Mouse (Mus musculus) neural tube, embryonic 12.5 days (tissue): ENCODE measurements around the gene Ccdc12. TPM values are rescaled to one million over a fixed set of nuclear protein-coding genes. Genes with fewer than 3 reads are reported as not detected.

Experiments used
- ATAC-seq: fragments of 200-750 bp; cut with Nextera tagmentation; 2 replicates; pipeline ENCODE4 v1.8.0; 2017; ENCODE audit warnings: low read depth, mild to moderate bottlenecking, moderate TSS enrichment, moderate library complexity; ENCODE audit not compliant: low FRiP score
- H3K27ac ChIP-seq: fragments of 300-500 bp; sonication (generic); 2 replicates; pipeline ENCODE4 v1.5.1; 2016
- H3K27me3 ChIP-seq: fragments of 300-500 bp; sonication (generic); replicated peaks from 2 replicates; pipeline ENCODE4 v1.6.1; 2016; ENCODE audit warnings: mild to moderate bottlenecking
- H3K36me3 ChIP-seq: fragments of 300-500 bp; sonication (generic); 2 replicates; pipeline ENCODE4 v1.6.1; 2016; ENCODE audit warnings: mild to moderate bottlenecking
- H3K4me1 ChIP-seq: fragments of 300-500 bp; sonication (generic); 2 replicates; pipeline ENCODE4 v1.6.1; 2016
- H3K4me2 ChIP-seq: fragments of 300-500 bp; sonication (generic); replicated peaks from 2 replicates; pipeline ENCODE4 v1.6.1; 2016; ENCODE audit warnings: mild to moderate bottlenecking
- H3K4me3 ChIP-seq: fragments of 300-500 bp; sonication (generic); 2 replicates; pipeline ENCODE4 v1.5.1; 2016
- H3K9ac ChIP-seq: fragments of 300-500 bp; sonication (generic); 2 replicates; pipeline ENCODE4 v1.6.1; 2016; ENCODE audit warnings: mild to moderate bottlenecking
- H3K9me3 ChIP-seq: fragments of 300-500 bp; sonication (generic); 2 replicates; pipeline ENCODE4 v1.6.1; 2016; ENCODE audit warnings: mild to moderate bottlenecking
- WGBS: fragments of 180-500 bp; shearing (Covaris S2); methylation state at CpG from one replicate; pipeline ENCODE4 v1.1.7; 2016; 5-methylcytosine and 5-hydroxymethylcytosine counted together
- polyA plus RNA-seq: library from polyadenylated mRNA; unstranded; fragments of >200 nt; fragmentation: Nextera tagmentation; extraction: Ambion mirVana; gene quantifications from 2 replicates; pipeline ENCODE4 v1.2.1, GENCODE M21; 2016

Ccdc12 gene
- polyA plus RNA-seq, 1 experiment from 2014 or later = 125 TPM

- Histone ChIP-seq H3K36me3 (no peaks in the 10 kb centered on the region), H3K27me3 (no peaks in the 10 kb centered on the region), H3K4me2 (no peak overlapping the region), H3K27ac (no peak overlapping the region), H3K4me1 (peaks cover 6% of the 10 kb centered on the region), H3K9me3 (no peaks in the 10 kb centered on the region), H3K4me3 (no peak overlapping the region), H3K9ac (peak overlapping the region; percentile 8; the same call in 1 of the 2 replicates)
- no peak for ATAC-seq
- 12% methylated on average over 4 of the region's 4 CpGs for WGBS
Observed at GRCm38 (mm10) chr9:110665912-110666311, 9.6 kb downstream of the Ccdc12 start.

- Histone ChIP-seq H3K27me3 (no peaks in the 10 kb centered on the region), H3K36me3 (no peaks in the 10 kb centered on the region), H3K4me3 (no peak overlapping the region), H3K9ac (peak overlapping the region; percentile 8; the same call in 1 of the 2 replicates), H3K9me3 (no peaks in the 10 kb centered on the region), H3K27ac (no peak overlapping the region), H3K4me2 (no peak overlapping the region), H3K4me1 (peaks cover 6% of the 10 kb centered on the region)
- no peak for ATAC-seq
- WGBS = 22% methylated on average over 8 of the region's 8 CpGs
Observed at GRCm38 (mm10) chr9:110666374-110666773, 10.1 kb downstream of the Ccdc12 start.

DNA sequence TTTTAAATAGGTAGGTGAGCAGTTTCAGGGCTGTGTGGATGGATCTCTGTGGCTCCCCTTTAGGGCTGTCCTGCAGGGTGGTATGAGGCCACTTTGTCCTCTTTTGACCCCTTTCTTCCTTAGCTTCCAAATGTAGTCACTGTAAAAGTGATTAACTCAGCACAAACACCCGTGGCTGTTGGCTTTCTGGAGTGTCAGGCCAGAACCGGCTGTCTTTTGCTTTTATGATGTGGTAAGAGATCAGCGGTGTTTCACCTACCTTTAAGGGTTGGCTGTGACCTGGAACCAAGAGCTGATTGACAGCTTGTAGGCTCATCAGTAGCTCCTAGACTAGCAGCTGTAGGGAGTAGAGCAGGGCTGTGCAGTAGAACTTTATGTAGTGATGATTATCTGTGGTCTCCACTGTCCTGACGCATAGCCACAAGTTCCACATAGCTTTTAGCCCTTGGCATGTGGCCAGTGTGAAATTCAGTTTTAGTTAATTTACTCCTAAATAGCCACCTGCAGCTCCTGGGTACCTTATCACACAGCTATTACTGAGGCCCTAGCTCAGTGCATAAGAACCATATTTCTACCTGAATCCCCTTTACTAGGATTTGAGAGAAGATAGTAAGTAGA, 11.0 kb downstream of the Ccdc12 start:
- no peak for ATAC-seq
- Histone ChIP-seq H3K4me2 (no peak overlapping the region), H3K9me3 (no peaks in the 10 kb centered on the region), H3K4me3 (no peak overlapping the region), H3K36me3 (no peaks in the 10 kb centered on the region), H3K9ac (no peak overlapping the region), H3K27me3 (no peaks in the 10 kb centered on the region), H3K27ac (no peak overlapping the region), H3K4me1 (peaks cover 6% of the 10 kb centered on the region)
- WGBS = 63% methylated on average over 4 of the region's 4 CpGs

DNA sequence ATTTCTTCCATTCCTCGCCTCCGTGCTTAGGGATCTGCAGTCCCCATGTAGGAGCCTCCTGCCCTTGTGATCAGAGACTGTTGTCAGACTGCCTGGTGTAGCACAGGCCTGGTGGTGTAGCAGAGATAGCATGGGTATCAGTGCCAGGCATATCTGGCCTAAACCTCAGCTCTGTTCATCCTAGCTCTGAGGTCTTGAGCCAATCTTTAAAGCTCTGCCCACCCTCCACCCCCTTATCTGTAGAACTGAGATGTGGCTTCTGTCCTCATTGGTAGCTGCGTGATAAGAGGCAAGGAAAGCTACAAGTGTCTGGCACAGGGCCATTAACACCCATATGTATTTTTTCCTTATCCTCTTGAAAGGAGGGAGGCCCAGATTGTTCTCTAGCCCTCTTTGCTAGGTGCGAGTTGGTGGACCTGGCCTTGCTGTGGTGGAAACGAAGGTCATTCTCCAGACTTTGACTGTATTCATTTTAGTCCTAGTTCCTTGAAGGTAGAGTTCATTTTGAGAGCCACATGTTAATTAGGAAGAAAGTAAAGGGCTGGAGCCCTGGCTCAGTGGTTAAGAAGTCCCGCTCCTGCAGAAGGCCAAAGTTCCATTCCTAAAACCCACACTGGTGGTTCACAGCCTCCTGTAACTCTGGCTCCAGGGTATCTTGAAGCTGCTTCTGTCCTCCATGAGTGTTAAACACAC, 12.4 kb downstream of the Ccdc12 start:
- no peaks in the 10 kb centered on the region for H3K27me3 ChIP-seq
- no peak for ATAC-seq
- H3K4me1 ChIP-seq = peaks cover 12% of the 10 kb centered on the region
- no peak overlapping the region for H3K9ac ChIP-seq
- no peak overlapping the region for H3K4me3 ChIP-seq
- WGBS = 95% methylated on average over 6 of the region's 6 CpGs
- H3K27ac ChIP-seq = no peak overlapping the region
- H3K36me3 ChIP-seq = no peaks in the 10 kb centered on the region
- H3K9me3 ChIP-seq = no peaks in the 10 kb centered on the region
- no peak overlapping the region for H3K4me2 ChIP-seq

GRCm38 (mm10) chr9:110669785-110670184, 13.5 kb downstream of the Ccdc12 start:
- H3K9me3 ChIP-seq = no peaks in the 10 kb centered on the region
- no peak for ATAC-seq
- no peaks in the 10 kb centered on the region for H3K27me3 ChIP-seq
- no peak overlapping the region for H3K9ac ChIP-seq
- H3K4me2 ChIP-seq = no peak overlapping the region
- H3K27ac ChIP-seq = no peak overlapping the region
- 92% methylated on average over 5 of the region's 5 CpGs for WGBS
- no peaks in the 10 kb centered on the region for H3K36me3 ChIP-seq
- peaks cover 12% of the 10 kb centered on the region; the same call in 1 of the 2 replicates for H3K4me1 ChIP-seq
- H3K4me3 ChIP-seq = no peak overlapping the region

GRCm38 (mm10) chr9:110672462-110673106, 16.3 kb downstream of the Ccdc12 start:
- H3K4me2 ChIP-seq = no peak overlapping the region
- H3K36me3 ChIP-seq = no peaks in the 10 kb centered on the region
- 60% methylated on average over 7 of the region's 7 CpGs for WGBS
- ATAC-seq = 0 out of 2 replicates have a peak, but pooled peaks have one; percentile 48
- H3K27ac ChIP-seq = no peak overlapping the region
- H3K9me3 ChIP-seq = no peaks in the 10 kb centered on the region
- no peak overlapping the region for H3K9ac ChIP-seq
- no peak overlapping the region for H3K4me3 ChIP-seq
- no peaks in the 10 kb centered on the region for H3K27me3 ChIP-seq
- H3K4me1 ChIP-seq = 0 out of 2 replicates have a peak, but pooled peaks cover 6% of the 10 kb centered on the region

DNA sequence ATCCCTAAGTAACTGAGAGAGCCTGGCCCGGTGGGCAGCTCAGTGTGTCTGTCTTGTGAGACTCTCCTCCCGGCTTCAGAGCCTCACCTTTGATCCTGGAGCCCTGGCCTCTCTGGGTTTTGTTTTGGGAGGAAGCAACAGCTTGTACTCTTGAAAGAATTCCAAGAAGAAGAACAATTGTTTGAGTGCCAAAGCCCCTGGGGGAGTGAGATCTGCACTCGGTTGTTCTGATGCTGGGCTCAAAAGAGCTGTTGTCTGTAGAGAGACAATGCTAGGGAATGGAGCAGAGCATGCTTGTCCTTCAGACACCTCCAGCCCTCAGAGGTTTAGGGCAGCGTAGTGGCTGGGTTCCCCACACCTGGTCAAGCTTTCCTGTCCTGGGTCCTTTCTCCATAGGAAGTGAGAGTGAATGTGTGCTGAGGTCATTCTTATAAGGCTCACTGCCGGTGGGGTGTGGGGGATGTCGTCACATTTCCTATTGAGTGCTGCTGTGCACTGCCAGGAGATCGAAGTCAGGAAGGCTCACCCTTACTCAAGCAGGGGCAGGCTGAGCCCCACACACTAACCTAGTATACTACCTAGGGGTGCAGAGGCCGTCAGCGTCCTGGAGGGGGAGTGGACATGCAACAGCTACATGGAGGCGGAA, 16.9 kb downstream of the Ccdc12 start:
- Histone ChIP-seq H3K36me3 (no peaks in the 10 kb centered on the region), H3K9me3 (no peaks in the 10 kb centered on the region), H3K4me1 (0 out of 2 replicates have a peak, but pooled peaks cover 6% of the 10 kb centered on the region), H3K4me2 (no peak overlapping the region), H3K27ac (no peak overlapping the region), H3K27me3 (no peaks in the 10 kb centered on the region), H3K4me3 (no peak overlapping the region), H3K9ac (no peak overlapping the region)
- WGBS = 64% methylated on average over 10 of the region's 10 CpGs
- ATAC-seq = no peak

DNA sequence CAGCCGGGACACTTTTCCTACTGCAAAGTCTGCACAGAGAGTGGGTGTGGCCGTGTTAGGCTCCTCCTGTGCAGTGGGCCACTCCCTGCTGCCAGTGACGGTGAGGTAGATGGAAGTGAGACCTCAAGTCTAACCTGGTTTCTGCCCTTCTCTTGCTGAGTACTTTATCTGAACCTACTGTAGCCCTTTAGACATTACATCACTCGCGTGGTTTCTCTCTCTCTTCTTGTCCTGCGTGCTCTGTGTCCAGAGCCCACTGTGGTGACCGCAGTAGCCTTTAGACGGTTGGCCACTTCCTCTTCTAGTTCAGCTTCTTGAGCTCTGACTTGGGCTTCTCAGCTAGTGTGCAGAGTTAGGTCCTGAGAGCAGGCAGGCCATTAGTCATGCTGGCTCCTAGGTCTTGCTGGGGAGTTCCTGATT, 20.2 kb downstream of the Ccdc12 start:
- no peaks in the 10 kb centered on the region for H3K9me3 ChIP-seq
- no peak overlapping the region for H3K27ac ChIP-seq
- WGBS = 88% methylated on average over 8 of the region's 8 CpGs
- no peaks in the 10 kb centered on the region for H3K36me3 ChIP-seq
- no peaks in the 10 kb centered on the region for H3K27me3 ChIP-seq
- no peak overlapping the region for H3K9ac ChIP-seq
- no peak overlapping the region for H3K4me2 ChIP-seq
- no peak for ATAC-seq
- 0 out of 2 replicates have a peak, but pooled peaks cover 6% of the 10 kb centered on the region for H3K4me1 ChIP-seq
- H3K4me3 ChIP-seq = no peak overlapping the region

DNA sequence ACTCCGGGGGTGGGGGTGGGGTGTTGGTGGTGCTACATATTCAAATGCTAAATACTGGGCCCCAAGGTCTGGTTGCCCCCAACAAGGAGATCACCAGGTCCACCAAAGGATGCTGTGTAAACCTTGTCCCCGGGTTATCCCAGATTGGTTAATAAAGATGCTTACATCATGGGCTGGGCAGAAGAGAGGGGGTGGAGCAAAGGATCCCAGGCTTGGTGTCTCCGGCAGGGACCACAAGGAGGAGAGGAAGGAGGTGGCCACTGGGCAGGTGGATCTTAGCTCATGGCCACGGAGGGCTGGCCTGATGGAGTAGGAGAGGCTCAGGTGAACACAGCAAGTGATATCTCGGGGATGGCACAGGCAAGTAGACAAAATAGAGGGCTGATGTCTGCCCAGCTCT, 22.6 kb downstream of the Ccdc12 start:
- H3K36me3 ChIP-seq = no peaks in the 10 kb centered on the region
- 70% methylated on average over 5 of the region's 5 CpGs for WGBS
- H3K27ac ChIP-seq = no peak overlapping the region
- no peak for ATAC-seq
- H3K4me1 ChIP-seq = peaks cover 17% of the 10 kb centered on the region
- H3K9ac ChIP-seq = no peak overlapping the region
- H3K4me2 ChIP-seq = no peak overlapping the region
- H3K9me3 ChIP-seq = no peaks in the 10 kb centered on the region
- H3K4me3 ChIP-seq = no peak overlapping the region
- H3K27me3 ChIP-seq = no peaks in the 10 kb centered on the region

GRCm38 (mm10) chr9:110680736-110681507, 24.6 kb downstream of the Ccdc12 start:
- Histone ChIP-seq H3K36me3 (no peaks in the 10 kb centered on the region), H3K4me1 (peaks cover 37% of the 10 kb centered on the region), H3K9me3 (no peaks in the 10 kb centered on the region), H3K4me2 (no peak overlapping the region), H3K9ac (no peak overlapping the region), H3K27me3 (no peaks in the 10 kb centered on the region), H3K4me3 (no peak overlapping the region), H3K27ac (no peak overlapping the region)
- 84% methylated on average over 7 of the region's 7 CpGs for WGBS
- no peak for ATAC-seq

DNA sequence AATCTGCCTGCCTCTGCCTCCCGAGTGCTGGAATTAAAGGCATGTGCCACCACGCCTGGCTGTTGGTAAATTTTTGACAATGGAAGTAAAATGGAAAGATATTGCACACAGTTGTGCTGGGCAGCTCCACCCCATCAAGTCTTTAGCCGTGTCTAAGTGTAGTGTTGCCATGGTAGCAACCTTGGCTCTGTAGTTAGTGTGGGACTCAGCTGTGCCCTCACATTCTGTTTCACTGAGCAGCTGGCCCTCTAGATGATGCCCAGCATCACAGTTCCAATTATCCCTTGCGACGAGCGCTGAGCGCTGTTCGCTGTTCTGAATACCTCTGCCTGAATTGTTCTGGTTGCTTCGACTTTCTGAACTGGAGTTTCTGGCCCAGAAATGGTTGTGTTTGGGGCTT, 25.5 kb downstream of the Ccdc12 start:
- H3K9ac ChIP-seq = no peak overlapping the region
- H3K27me3 ChIP-seq = no peaks in the 10 kb centered on the region
- 0 out of 2 replicates have a peak overlapping the region, but pooled peaks have one; percentile 0 for H3K4me2 ChIP-seq
- WGBS = 43% methylated on average over 9 of the region's 9 CpGs
- no peaks in the 10 kb centered on the region for H3K36me3 ChIP-seq
- H3K4me3 ChIP-seq = no peak overlapping the region
- peaks cover 41% of the 10 kb centered on the region for H3K4me1 ChIP-seq
- H3K9me3 ChIP-seq = no peaks in the 10 kb centered on the region
- no peak overlapping the region; the same call in 1 of the 2 replicates for H3K27ac ChIP-seq
- peak; percentile 83 for ATAC-seq
